Mouse (Mus musculus): Measurements from ENCODE around the gene Ntpcr. TPM values are rescaled to one million over a fixed set of nuclear protein-coding genes. Genes with fewer than 3 reads are reported as not detected.

The Ntpcr gene
- 34.8 and 35.7 TPM in 2 replicates for polyA plus RNA-seq (2014; fragmentation: Nextera tagmentation; extraction: Ambion mirVana)

DNA sequence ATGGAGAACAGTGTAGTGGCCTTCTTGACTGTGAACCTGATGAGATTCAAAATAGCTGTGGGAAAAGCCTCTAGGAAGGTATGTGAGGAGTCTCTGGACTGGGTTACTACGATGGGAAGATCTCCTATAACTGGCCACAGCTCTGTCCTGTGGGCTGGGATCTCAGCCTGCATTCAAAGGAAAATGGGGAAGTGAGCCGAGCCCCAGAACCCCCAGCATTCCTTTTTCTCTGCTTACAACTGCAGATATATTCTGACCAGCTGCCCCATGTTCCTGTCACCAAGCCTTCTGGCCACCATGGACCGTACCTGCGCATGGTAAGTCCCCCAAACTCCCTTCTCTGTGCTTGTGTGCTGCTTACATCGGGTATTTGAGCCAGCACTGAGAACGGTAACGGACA, at the start of gene Ntpcr:
Ntpcr (plus strand) TSS at position 218 of the 400 bp plus-strand sequence.
- DNase-seq (ENCODE audit: low spot score) (no peak), ATAC-seq (replicated peaks; ENCODE audit: low FRiP score, low TSS enrichment, low read depth) (no peak)
- H3K36me3 ChIP-seq (ENCODE audit: control insufficient read depth, insufficient read depth, low read length): no peaks in the 10 kb centered on the region
- no peaks in the 10 kb centered on the region for H3K9me3 ChIP-seq (ENCODE audit: control insufficient read depth, low read length)
- no peak within 1 kb of the TSS for H3K9ac ChIP-seq (ENCODE audit: low read length)
- H3K4me1 ChIP-seq (replicated peaks; ENCODE audit: control insufficient read depth, insufficient read depth, low read length): peaks cover 3% of the 10 kb centered on the region; the same call in 1 of the 2 replicates
- H3K4me3 ChIP-seq (ENCODE audit: low read depth, low read length): no peak within 1 kb of the TSS
- H3K4me2 ChIP-seq (ENCODE audit: low read length): no peak within 1 kb of the TSS
- no peak within 1 kb of the TSS for H3K27ac ChIP-seq (ENCODE audit: low read depth)
- 77% methylated on average over 7 of the region's 7 CpGs for WGBS
- H3K27me3 ChIP-seq (replicated peaks; ENCODE audit: control insufficient read depth, insufficient read depth, low read length): no peaks in the 10 kb centered on the region

DNA sequence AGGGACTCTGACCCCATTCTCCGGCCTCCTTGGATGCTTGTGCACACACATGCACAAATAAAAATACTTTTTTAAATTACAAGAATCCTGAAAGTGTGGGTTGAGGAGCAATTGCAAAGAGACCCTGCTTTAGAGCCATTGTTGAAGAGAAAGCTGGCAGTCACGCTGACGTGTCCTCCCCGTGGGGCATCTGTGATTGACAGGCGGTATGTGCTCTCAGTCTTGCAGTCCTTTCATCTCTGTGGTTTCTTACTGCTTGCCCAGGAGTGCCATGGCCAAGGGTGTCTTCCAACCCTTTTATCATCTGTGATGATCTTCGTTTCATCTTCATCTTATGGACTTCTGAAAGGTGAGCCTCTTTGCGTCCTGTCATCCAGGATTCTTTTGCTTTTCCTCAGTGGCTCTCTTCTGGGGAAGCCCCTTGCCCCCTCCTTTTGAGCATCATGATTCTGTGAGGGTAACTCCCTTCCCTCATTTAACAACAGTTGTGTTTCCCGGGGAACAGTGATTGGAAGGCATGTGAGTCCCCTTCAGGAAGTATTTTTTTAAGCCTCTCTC, 48.8 kb upstream of the Ntpcr start:
- Histone ChIP-seq H3K36me3 (ENCODE audit: control insufficient read depth, insufficient read depth, low read length) (no peaks in the 10 kb centered on the region), H3K9me3 (ENCODE audit: control insufficient read depth, low read length) (no peaks in the 10 kb centered on the region), H3K4me3 (ENCODE audit: low read depth, low read length) (no peak overlapping the region), H3K27ac (ENCODE audit: low read depth) (no peak overlapping the region), H3K4me1 (replicated peaks; ENCODE audit: control insufficient read depth, insufficient read depth, low read length) (no peaks in the 10 kb centered on the region), H3K27me3 (replicated peaks; ENCODE audit: control insufficient read depth, insufficient read depth, low read length) (no peaks in the 10 kb centered on the region), H3K4me2 (ENCODE audit: low read length) (no peak overlapping the region), H3K9ac (ENCODE audit: low read length) (no peak overlapping the region)
- 59% methylated on average over 8 of the region's 8 CpGs for WGBS
- no peak for DNase-seq (ENCODE audit: low spot score)
- no peak for ATAC-seq (replicated peaks; ENCODE audit: low FRiP score, low TSS enrichment, low read depth)

DNA sequence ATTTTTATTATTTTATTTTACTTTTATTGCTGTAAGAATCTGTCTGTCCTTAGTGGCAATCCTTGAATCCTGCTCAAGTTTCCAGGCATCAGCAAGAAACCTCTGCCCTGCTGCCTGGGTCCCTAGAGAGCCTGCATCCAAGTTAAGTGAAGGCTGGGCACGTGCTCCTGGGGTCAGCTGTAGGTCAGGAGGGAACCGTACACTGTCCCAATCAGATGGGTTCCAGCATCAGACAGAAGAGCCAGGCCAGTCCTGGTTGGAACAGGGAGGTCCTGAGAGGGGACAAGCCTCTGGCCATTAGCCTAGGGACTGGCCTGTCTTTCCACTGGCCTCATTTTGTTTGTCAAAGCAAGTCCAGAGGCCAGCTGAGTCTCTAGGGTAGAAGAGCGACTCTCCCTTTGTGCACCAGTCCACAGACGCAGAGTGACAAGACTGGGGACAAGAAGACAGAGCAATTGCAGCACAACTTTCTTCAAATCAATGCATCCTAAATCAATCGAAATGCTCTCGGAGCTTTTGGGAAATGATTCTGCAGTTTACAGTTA, 44.5 kb upstream of the Ntpcr start:
- no peak overlapping the region for H3K9ac ChIP-seq (ENCODE audit: low read length)
- H3K4me1 ChIP-seq (replicated peaks; ENCODE audit: control insufficient read depth, insufficient read depth, low read length): no peaks in the 10 kb centered on the region
- H3K4me2 ChIP-seq (ENCODE audit: low read length): no peak overlapping the region
- no peak overlapping the region for H3K4me3 ChIP-seq (ENCODE audit: low read depth, low read length)
- no peaks in the 10 kb centered on the region for H3K9me3 ChIP-seq (ENCODE audit: control insufficient read depth, low read length)
- no peaks in the 10 kb centered on the region for H3K27me3 ChIP-seq (replicated peaks; ENCODE audit: control insufficient read depth, insufficient read depth, low read length)
- no peak overlapping the region for H3K27ac ChIP-seq (ENCODE audit: low read depth)
- DNase-seq (ENCODE audit: low spot score) (no peak), ATAC-seq (replicated peaks; ENCODE audit: low FRiP score, low TSS enrichment, low read depth) (no peak)
- WGBS: 55% methylated on average over 6 of the region's 6 CpGs
- no peaks in the 10 kb centered on the region for H3K36me3 ChIP-seq (ENCODE audit: control insufficient read depth, insufficient read depth, low read length)

DNA sequence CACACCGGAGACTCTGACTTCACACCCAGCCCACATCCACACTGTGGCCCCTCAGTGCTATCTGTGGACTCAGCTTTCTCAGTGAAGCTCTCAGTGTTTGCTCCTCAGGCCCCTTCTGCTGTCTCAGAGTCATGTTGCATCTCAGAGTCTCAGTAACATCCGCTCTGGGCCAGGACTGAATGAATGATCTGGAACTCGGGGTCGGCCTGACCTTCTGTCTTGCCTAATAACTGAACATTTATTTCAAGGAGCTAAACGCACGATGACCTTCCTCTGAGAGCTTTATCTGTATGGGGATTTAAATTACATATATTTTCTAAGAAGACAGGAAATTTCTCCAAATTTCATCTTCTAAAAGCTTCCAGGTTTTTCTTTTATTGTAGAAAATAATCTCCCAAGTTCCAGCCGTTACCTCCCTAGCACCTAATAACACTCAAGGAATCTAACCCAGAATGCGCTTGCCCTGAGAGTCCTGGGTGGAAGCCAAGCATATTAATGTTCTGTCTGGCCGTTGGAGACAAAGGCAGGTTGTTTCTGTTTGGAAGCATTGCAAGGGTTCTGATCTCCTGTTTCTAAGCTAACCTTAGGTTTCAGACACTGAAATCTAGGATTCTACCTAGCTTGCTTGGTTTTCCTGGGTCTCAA, 43.4 kb upstream of the Ntpcr start:
- no peak overlapping the region for H3K9ac ChIP-seq (ENCODE audit: low read length)
- no peak overlapping the region for H3K27ac ChIP-seq (ENCODE audit: low read depth)
- H3K27me3 ChIP-seq (replicated peaks; ENCODE audit: control insufficient read depth, insufficient read depth, low read length): no peaks in the 10 kb centered on the region
- no peaks in the 10 kb centered on the region for H3K36me3 ChIP-seq (ENCODE audit: control insufficient read depth, insufficient read depth, low read length)
- H3K4me2 ChIP-seq (ENCODE audit: low read length): no peak overlapping the region
- 69% methylated on average over 9 of the region's 9 CpGs for WGBS
- DNase-seq (ENCODE audit: low spot score): no peak
- no peak overlapping the region for H3K4me3 ChIP-seq (ENCODE audit: low read depth, low read length)
- no peaks in the 10 kb centered on the region for H3K4me1 ChIP-seq (replicated peaks; ENCODE audit: control insufficient read depth, insufficient read depth, low read length)
- no peaks in the 10 kb centered on the region for H3K9me3 ChIP-seq (ENCODE audit: control insufficient read depth, low read length)
- no peak for ATAC-seq (replicated peaks; ENCODE audit: low FRiP score, low TSS enrichment, low read depth)

DNA sequence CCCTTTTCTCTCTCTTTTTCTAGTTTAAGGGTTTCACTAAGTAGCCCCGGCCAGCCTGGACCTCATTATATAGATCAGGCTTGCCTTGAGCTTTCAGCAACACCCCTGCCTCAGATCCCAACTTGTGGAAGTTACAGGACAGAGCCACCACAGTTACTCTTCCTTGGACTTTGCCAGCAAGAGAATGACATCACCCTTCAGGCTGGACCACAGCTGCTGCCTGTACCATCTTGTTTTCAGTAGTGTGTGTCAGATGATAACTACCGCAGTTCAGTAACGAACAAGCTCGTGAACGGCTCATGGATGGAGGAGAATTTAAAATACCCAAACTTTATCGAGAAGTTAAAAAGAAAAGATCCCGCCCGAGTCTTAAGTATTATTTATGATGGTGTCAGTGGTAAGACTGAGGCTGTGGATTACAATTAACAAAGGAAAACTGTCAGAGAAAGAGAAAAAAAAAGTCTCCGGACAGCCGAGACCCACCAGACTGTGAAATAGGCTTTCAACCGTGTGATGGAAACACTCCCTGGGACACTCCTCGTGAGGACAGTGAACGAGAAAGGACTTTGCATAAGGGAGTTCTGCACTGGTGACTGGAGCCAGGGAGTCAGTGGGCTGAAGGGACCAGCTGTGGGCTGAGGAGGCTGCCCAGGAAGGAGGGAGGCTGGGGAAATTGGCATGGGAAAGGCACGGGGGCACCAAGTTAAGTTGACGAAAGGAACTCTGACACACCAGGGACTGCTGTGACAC, 39.4 kb upstream of the Ntpcr start:
- H3K27me3 ChIP-seq (replicated peaks; ENCODE audit: control insufficient read depth, insufficient read depth, low read length): no peaks in the 10 kb centered on the region
- H3K9me3 ChIP-seq (ENCODE audit: control insufficient read depth, low read length): no peaks in the 10 kb centered on the region
- no peak overlapping the region for H3K4me2 ChIP-seq (ENCODE audit: low read length)
- H3K9ac ChIP-seq (ENCODE audit: low read length): no peak overlapping the region
- no peak for DNase-seq (ENCODE audit: low spot score)
- no peaks in the 10 kb centered on the region for H3K36me3 ChIP-seq (ENCODE audit: control insufficient read depth, insufficient read depth, low read length)
- H3K4me1 ChIP-seq (replicated peaks; ENCODE audit: control insufficient read depth, insufficient read depth, low read length): no peaks in the 10 kb centered on the region
- WGBS: 78% methylated on average over 15 of the region's 15 CpGs
- no peak overlapping the region for H3K27ac ChIP-seq (ENCODE audit: low read depth)
- ATAC-seq (replicated peaks; ENCODE audit: low FRiP score, low TSS enrichment, low read depth): no peak
- H3K4me3 ChIP-seq (ENCODE audit: low read depth, low read length): no peak overlapping the region

- H3K9ac ChIP-seq (ENCODE audit: low read length): no peak overlapping the region
- no peak for ATAC-seq (replicated peaks; ENCODE audit: low FRiP score, low TSS enrichment, low read depth)
- DNase-seq (ENCODE audit: low spot score): no peak
- H3K9me3 ChIP-seq (ENCODE audit: control insufficient read depth, low read length): no peaks in the 10 kb centered on the region
- H3K4me1 ChIP-seq (replicated peaks; ENCODE audit: control insufficient read depth, insufficient read depth, low read length): no peaks in the 10 kb centered on the region
- H3K4me2 ChIP-seq (ENCODE audit: low read length): no peak overlapping the region
- no peaks in the 10 kb centered on the region for H3K27me3 ChIP-seq (replicated peaks; ENCODE audit: control insufficient read depth, insufficient read depth, low read length)
- 86% methylated on average over 3 of the region's 3 CpGs for WGBS
- H3K4me3 ChIP-seq (ENCODE audit: low read depth, low read length): no peak overlapping the region
- no peak overlapping the region for H3K27ac ChIP-seq (ENCODE audit: low read depth)
- no peaks in the 10 kb centered on the region for H3K36me3 ChIP-seq (ENCODE audit: control insufficient read depth, insufficient read depth, low read length)
These were observed 38.8 kb upstream of the Ntpcr start for GRCm38 (mm10) chr8:125690961-125691360.

- Histone ChIP-seq H3K36me3 (ENCODE audit: control insufficient read depth, insufficient read depth, low read length) (no peaks in the 10 kb centered on the region), H3K27ac (ENCODE audit: low read depth) (no peak overlapping the region), H3K9ac (ENCODE audit: low read length) (no peak overlapping the region), H3K4me3 (ENCODE audit: low read depth, low read length) (no peak overlapping the region), H3K4me1 (replicated peaks; ENCODE audit: control insufficient read depth, insufficient read depth, low read length) (no peaks in the 10 kb centered on the region), H3K4me2 (ENCODE audit: low read length) (no peak overlapping the region), H3K27me3 (replicated peaks; ENCODE audit: control insufficient read depth, insufficient read depth, low read length) (no peaks in the 10 kb centered on the region), H3K9me3 (ENCODE audit: control insufficient read depth, low read length) (no peaks in the 10 kb centered on the region)
- no peak for DNase-seq (ENCODE audit: low spot score)
- whole genome bisulfite sequencing: 45% methylated on average over 5 of the region's 5 CpGs
- ATAC-seq (replicated peaks; ENCODE audit: low FRiP score, low TSS enrichment, low read depth): no peak
These were observed 37.3 kb upstream of the Ntpcr start for GRCm38 (mm10) chr8:125692447-125692846.

- no peak overlapping the region for H3K27ac ChIP-seq (ENCODE audit: low read depth)
- no peaks in the 10 kb centered on the region for H3K27me3 ChIP-seq (replicated peaks; ENCODE audit: control insufficient read depth, insufficient read depth, low read length)
- no peak overlapping the region for H3K9ac ChIP-seq (ENCODE audit: low read length)
- no peak overlapping the region for H3K4me3 ChIP-seq (ENCODE audit: low read depth, low read length)
- no peak for ATAC-seq (replicated peaks; ENCODE audit: low FRiP score, low TSS enrichment, low read depth)
- no peak overlapping the region for H3K4me2 ChIP-seq (ENCODE audit: low read length)
- 80% methylated on average over 3 of the region's 3 CpGs for WGBS
- no peaks in the 10 kb centered on the region for H3K9me3 ChIP-seq (ENCODE audit: control insufficient read depth, low read length)
- no peak for DNase-seq (ENCODE audit: low spot score)
- H3K4me1 ChIP-seq (replicated peaks; ENCODE audit: control insufficient read depth, insufficient read depth, low read length): no peaks in the 10 kb centered on the region
- H3K36me3 ChIP-seq (ENCODE audit: control insufficient read depth, insufficient read depth, low read length): no peaks in the 10 kb centered on the region
These were observed 36.6 kb upstream of the Ntpcr start for GRCm38 (mm10) chr8:125693197-125693596.
